Mouse (Mus musculus) midbrain, embryonic 15.5 days (tissue): ENCODE measurements around the gene Acot1. TPM values are rescaled to one million over a fixed set of nuclear protein-coding genes. Genes with fewer than 3 reads are reported as not detected.
"Not testable (repeated sequence)": the region's sequence is repeated elsewhere in the genome, so short reads cannot be mapped to it uniquely, and the experiment has no call there.

ENCODE experiments used
- ATAC-seq: fragments of 200-750 bp; cut with Nextera tagmentation; replicated peaks from 2 replicates; pipeline ENCODE4 v1.8.0; 2017; ENCODE audit warnings: moderate TSS enrichment
- H3K27ac ChIP-seq: fragments of 300-500 bp; sonication (generic); 2 replicates; pipeline ENCODE4 v1.5.1; 2015; ENCODE audit warnings: mild to moderate bottlenecking, inconsistent platforms
- H3K27me3 ChIP-seq: fragments of 300-500 bp; sonication (generic); replicated peaks from 2 replicates; pipeline ENCODE4 v1.6.1; 2015; ENCODE audit warnings: inconsistent platforms
- H3K36me3 ChIP-seq: fragments of 300-500 bp; sonication (generic); replicated peaks from 2 replicates; pipeline ENCODE4 v1.6.1; 2015; ENCODE audit warnings: inconsistent platforms
- H3K4me1 ChIP-seq: fragments of 300-500 bp; sonication (generic); 2 replicates; pipeline ENCODE4 v1.6.1; 2015; ENCODE audit warnings: inconsistent platforms
- H3K4me2 ChIP-seq: fragments of 300-500 bp; sonication (generic); 2 replicates; pipeline ENCODE4 v1.6.1; 2015; ENCODE audit warnings: inconsistent platforms, mild to moderate bottlenecking, moderate library complexity
- H3K4me3 ChIP-seq: fragments of 300-500 bp; sonication (generic); 2 replicates; pipeline ENCODE4 v1.5.1; 2015; ENCODE audit warnings: mild to moderate bottlenecking, inconsistent platforms
- H3K9ac ChIP-seq: fragments of 300-500 bp; sonication (generic); 2 replicates; pipeline ENCODE4 v1.6.1; 2015; ENCODE audit warnings: mild to moderate bottlenecking, inconsistent platforms
- H3K9me3 ChIP-seq: fragments of 300-500 bp; sonication (generic); 2 replicates; pipeline ENCODE4 v1.6.1; 2016; ENCODE audit warnings: inconsistent platforms
- WGBS: fragments of 180-500 bp; shearing (Covaris S2); methylation state at CpG from one replicate; pipeline ENCODE4 v1.1.7; 2015; ENCODE audit warnings: mixed read lengths; 5-methylcytosine and 5-hydroxymethylcytosine counted together
- polyA plus RNA-seq: library from polyadenylated mRNA; unstranded; fragments of >200 nt; fragmentation: Nextera tagmentation; extraction: Ambion mirVana; gene quantifications from 2 replicates; pipeline ENCODE4 v1.2.1, GENCODE M21; 2015

Gene Acot1
- polyA plus RNA-seq, 1 experiment from 2014 or later = 69.7 TPM

DNA sequence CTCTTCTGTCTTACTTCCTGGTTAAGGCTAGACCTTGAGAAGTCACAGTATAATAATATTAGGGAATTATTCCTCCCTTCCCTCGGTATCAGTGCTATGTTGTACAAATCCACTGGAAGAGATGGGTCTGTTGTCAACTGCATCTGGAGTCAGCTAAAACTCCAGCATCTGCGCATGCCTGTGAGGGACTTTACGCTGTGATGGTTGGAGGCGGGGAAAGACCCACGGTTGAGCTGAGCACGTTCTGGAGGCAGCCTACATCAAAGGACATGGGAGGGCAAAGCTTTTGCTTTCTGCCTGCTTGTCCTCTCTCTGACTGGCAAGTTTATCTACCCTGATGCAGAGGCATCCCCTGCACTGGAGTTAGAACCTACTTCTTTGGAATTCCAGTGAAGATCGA is 16.6 kb downstream of the Acot1 start:
- WGBS = 85% methylated on average over 7 of the region's 7 CpGs
- no peak overlapping the region for H3K9ac ChIP-seq
- no peak overlapping the region for H3K4me3 ChIP-seq
- H3K36me3 ChIP-seq = no peaks in the 10 kb centered on the region
- no peak overlapping the region for H3K27ac ChIP-seq
- no peaks in the 10 kb centered on the region for H3K4me1 ChIP-seq
- H3K9me3 ChIP-seq = no peaks in the 10 kb centered on the region
- no peak overlapping the region for H3K4me2 ChIP-seq
- ATAC-seq = no peak
- no peaks in the 10 kb centered on the region for H3K27me3 ChIP-seq

DNA sequence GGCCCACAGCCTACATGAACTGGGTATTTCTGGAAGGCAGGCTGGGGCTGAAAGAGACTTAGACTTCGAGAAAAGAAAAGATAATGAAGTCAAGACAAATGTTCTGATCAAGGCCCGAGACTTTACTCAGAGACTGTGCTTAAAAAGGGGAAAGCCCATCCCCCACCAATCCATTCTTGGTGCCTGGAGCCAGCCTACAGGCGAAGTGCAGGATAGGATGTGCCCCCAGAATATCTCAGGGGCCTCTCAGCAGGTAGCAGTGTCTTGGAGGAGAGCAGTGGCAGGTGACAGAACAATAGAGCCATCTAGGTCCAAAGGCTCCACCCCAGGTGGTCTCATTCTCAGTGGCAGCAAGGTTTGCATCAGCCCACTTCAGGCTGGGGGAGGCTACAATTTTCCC is 19.0 kb downstream of the Acot1 start:
- not testable (repeated sequence) for H3K4me3 ChIP-seq, H3K4me1 ChIP-seq
- 37% methylated on average over 3 of the region's 3 CpGs for WGBS

DNA sequence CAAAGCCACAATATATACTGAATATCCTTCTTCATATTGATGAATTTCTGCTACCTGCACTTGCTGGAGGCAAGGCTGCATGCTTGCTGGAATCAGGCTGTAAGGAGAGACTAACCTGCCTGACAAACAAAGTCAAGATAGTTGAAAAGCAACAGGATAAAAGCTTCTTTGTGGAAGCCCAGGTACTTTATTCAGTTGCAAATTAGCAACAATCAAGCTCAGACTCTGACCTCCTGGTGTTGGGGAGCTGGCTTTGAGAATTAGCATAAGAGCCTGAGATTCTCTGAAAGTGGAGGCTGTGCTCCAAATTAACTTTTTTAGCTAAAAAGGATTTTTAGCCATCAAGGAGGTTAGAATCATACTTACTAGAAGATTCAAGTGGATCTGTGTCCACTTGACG is 19.8 kb downstream of the Acot1 start:
- H3K27me3 ChIP-seq, H3K9me3 ChIP-seq, H3K4me3 ChIP-seq, H3K4me2 ChIP-seq, H3K36me3 ChIP-seq, H3K27ac ChIP-seq, ATAC-seq, H3K4me1 ChIP-seq, H3K9ac ChIP-seq: not testable (repeated sequence)
- WGBS = 95% methylated on average over 1 of the region's 1 CpGs

More for the DNA sequence above, 19.0 kb downstream of the Acot1 start:
- H3K9ac ChIP-seq, ATAC-seq, H3K27me3 ChIP-seq, H3K4me2 ChIP-seq, H3K36me3 ChIP-seq, H3K27ac ChIP-seq, H3K9me3 ChIP-seq: not testable (repeated sequence)

DNA sequence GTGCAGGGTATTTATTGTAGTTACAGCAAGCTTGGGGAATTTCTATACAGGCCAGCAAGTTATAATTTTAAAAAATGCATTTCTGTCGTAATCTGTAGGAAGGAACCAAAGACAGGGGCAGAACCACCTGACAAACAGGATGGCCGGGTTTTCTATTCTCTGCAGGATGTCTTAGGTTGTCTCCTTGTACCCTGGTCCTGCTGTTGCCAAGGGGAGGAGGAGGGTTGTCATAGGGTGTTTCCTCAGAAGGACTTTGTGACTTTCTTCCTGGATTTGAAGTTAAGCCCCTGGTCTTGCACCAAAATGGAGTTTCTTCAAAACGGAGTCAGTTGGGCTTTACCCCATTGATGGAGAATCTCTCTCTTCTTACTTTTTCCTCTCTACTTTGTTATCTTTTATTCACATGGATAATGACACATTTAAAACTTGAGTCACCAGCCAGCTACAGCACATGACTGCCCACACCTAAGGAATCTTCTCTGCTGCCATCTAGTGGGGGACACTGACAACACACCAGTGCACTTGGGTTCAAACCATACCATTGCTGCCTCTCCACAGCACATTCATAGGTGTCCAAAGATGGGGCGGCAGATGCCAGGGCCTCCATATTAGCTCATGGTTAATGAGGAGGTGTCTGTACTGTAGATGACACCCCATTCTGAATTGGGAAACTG is 21.5 kb downstream of the Acot1 start:
- WGBS = 76% methylated on average over 4 of the region's 4 CpGs
- peak; percentile 69 for ATAC-seq

DNA sequence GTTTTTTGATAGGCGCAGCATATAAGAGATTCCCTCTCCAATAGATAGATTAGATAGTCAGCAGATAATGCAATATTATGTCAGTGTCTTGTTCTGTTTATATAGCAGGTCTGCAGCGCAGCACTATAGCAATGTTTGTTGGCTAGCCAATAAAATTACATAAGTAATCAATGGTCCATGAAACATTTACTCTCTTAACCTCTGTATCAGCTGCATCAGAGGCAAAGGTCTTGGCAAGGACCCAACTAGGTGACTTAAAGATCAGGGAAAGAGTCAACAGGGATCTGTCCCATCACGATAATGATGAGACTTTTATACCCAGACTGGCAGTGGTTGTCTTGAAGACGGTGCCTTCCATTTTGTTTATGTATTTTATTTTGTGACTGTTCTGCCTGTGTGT is 23.6 kb downstream of the Acot1 start:
- WGBS = 89% methylated on average over 4 of the region's 4 CpGs
- ATAC-seq = no peak

More for the DNA sequence above, 21.5 kb downstream of the Acot1 start:
- Histone ChIP-seq H3K4me1 (no peaks in the 10 kb centered on the region), H3K4me2 (no peak overlapping the region), H3K4me3 (no peak overlapping the region), H3K36me3 (no peaks in the 10 kb centered on the region), H3K9me3 (no peaks in the 10 kb centered on the region), H3K27me3 (no peaks in the 10 kb centered on the region), H3K27ac (no peak overlapping the region), H3K9ac (no peak overlapping the region)

DNA sequence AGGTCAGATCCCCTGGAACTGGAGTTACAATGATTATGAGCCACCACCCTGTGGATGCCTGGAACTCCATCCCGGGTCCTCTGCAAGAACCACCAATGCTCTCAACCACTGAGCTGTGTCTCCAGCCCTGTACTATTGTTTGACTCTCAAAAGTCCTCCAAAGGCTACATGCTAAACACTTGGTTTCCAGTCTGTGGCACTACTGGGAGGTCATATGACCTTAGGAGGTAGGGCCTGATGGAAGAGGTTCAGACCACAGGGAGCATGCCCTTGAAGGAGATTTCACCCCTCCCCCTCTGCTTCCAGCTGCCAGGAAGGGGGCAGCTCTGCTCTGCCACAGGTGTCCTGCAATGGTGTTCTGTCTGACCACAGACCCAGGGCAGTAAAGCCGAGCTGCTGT is 24.0 kb downstream of the Acot1 start:
- not testable (repeated sequence) for H3K27ac ChIP-seq, H3K9me3 ChIP-seq, H3K36me3 ChIP-seq, H3K4me2 ChIP-seq, H3K9ac ChIP-seq, H3K4me1 ChIP-seq, H3K27me3 ChIP-seq, ATAC-seq, H3K4me3 ChIP-seq
- 79% methylated on average over 2 of the region's 2 CpGs for WGBS

More for the DNA sequence above, 23.6 kb downstream of the Acot1 start:
- Histone ChIP-seq H3K4me2 (no peak overlapping the region), H3K4me3 (no peak overlapping the region), H3K27me3 (0 out of 2 replicates have a peak, but pooled peaks cover 4% of the 10 kb centered on the region), H3K4me1 (no peaks in the 10 kb centered on the region), H3K27ac (no peak overlapping the region), H3K9me3 (no peaks in the 10 kb centered on the region), H3K36me3 (no peaks in the 10 kb centered on the region), H3K9ac (no peak overlapping the region)

DNA sequence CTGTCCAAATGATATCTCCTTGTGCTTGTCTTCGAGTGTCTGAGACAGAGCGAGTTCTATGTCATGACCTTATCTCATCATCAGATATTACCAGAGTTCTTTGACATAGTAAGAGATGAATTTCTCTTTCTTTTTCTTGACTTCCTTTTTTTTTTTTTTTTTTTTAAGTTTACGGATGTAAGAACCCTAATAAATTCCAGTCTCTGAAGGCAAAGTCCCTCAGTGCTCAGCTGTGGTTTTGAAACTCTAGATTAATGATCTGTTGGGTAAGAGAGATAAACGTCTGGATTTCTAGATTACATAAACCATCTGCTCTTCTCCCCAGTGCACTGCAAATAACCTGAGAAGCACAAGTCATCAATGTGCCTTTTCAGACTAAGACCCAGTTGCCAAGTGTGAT is 24.8 kb downstream of the Acot1 start:
- Histone ChIP-seq H3K9ac (no peak overlapping the region), H3K4me1 (no peaks in the 10 kb centered on the region), H3K9me3 (no peaks in the 10 kb centered on the region), H3K27ac (no peak overlapping the region), H3K36me3 (no peaks in the 10 kb centered on the region), H3K27me3 (0 out of 2 replicates have a peak, but pooled peaks cover 4% of the 10 kb centered on the region), H3K4me2 (no peak overlapping the region), H3K4me3 (no peak overlapping the region)
- ATAC-seq = no peak
- WGBS = 80% methylated on average over 4 of the region's 4 CpGs

DNA sequence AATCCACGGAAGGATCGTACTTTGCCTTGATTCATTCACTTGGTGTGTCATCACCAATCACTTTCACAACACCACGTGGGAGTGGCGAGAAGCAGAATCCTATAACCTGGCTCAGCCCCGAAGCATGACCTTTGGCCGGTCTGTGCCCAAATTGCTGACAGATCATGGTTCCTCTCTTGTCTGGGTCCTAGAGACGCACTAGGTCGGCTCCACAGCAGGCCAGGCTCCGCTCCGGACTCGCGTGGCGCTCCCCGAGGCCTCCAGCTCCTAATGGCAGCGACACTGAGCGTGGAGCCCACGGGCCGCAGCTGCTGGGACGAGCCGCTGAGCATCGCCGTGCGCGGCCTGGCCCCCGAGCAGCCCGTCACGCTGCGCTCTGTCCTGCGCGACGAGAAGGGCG is 29.0 kb downstream of the Acot1 start, which contains the start of gene Acot4:
TSS of gene Acot4 (plus strand) at position 139 of the 400 bp plus-strand sequence.
- Histone ChIP-seq H3K4me2 (peak within 1 kb of the TSS; percentile 66), H3K4me3 (peak within 1 kb of the TSS; percentile 45), H3K9ac (peak within 1 kb of the TSS; percentile 48)
- H3K36me3 ChIP-seq, H3K27me3 ChIP-seq, H3K27ac ChIP-seq, H3K9me3 ChIP-seq, H3K4me1 ChIP-seq, ATAC-seq: not testable (repeated sequence)
- WGBS = 7% methylated on average over 32 of the region's 32 CpGs

DNA sequence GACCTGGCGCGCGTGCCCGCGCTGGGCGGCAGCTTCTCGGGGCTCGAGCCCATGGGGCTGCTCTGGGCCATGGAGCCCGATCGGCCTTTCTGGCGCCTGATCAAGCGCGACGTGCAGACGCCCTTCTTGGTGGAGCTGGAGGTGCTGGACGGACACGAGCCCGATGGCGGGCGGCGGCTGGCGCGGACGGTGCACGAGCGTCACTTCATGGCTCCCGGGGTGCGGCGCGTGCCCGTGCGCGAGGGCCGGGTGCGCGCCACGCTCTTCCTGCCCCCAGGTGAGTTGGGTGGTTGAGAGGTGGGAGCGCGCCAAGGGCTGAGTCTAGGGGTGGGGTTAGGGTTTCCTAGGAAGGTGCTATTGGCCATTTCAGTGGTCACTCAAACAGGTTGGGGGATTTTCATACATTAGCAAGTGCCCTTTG is 29.4 kb downstream of the Acot1 start, which contains the start of gene Gm49366:
TSS of gene Gm49366 (plus strand) at position 245 of the 421 bp plus-strand sequence.
- H3K4me1 ChIP-seq, H3K27me3 ChIP-seq, H3K27ac ChIP-seq, H3K36me3 ChIP-seq, H3K9me3 ChIP-seq: not testable (repeated sequence)
- Histone ChIP-seq H3K4me3 (peak within 1 kb of the TSS; percentile 45), H3K4me2 (peak within 1 kb of the TSS; percentile 66), H3K9ac (peak within 1 kb of the TSS; percentile 48)
- WGBS = 2% methylated on average over 39 of the region's 39 CpGs
- peak; percentile 45; the same call in 1 of the 2 replicates for ATAC-seq

DNA sequence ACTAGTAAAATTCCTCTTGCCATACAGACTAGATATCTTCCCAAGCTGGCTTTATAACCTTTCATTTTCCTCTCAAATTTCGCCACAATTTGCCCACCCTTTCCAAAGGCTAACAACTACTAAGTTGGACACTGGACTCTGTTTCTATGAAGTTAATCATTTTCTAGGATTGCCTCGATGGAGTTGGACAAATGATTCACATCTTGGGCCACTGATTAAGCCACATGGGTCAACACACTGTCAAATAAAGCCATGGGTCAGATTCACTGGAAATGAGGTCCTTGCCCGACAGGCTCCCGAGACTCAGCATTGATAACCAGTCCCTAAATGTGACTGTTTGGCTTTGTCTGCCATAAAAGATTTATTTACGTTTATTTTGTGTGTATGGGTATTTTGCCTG is 33.0 kb downstream of the Acot1 start:
- H3K4me3 ChIP-seq = no peak overlapping the region
- H3K27me3 ChIP-seq = 0 out of 2 replicates have a peak, but pooled peaks cover 4% of the 10 kb centered on the region
- H3K4me1 ChIP-seq = no peaks in the 10 kb centered on the region
- H3K9ac ChIP-seq = no peak overlapping the region
- no peaks in the 10 kb centered on the region for H3K36me3 ChIP-seq
- WGBS = 94% methylated on average over 5 of the region's 5 CpGs
- no peaks in the 10 kb centered on the region for H3K9me3 ChIP-seq
- no peak overlapping the region for H3K27ac ChIP-seq
- ATAC-seq = no peak
- H3K4me2 ChIP-seq = no peak overlapping the region

DNA sequence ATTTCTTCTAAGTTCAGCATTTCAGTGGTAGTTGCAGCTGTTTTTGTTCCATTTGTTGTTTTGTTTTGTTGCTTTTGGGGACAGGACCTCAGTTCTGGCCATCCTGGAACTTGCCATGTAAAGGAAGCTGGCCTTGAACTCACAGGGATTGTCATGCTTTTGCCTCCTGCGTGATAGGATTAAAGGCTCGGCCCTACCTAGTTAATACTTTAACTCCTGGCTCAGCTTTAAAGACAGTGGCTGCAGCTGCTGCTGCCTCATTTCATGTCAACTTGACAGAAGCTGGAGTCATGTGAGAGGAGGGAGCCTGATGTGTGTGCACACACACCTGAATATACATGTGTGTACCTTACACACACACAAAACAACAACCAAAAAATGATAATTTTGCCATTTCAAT is 34.8 kb downstream of the Acot1 start:
- H3K4me1 ChIP-seq = no peaks in the 10 kb centered on the region
- no peak overlapping the region for H3K4me2 ChIP-seq
- no peaks in the 10 kb centered on the region for H3K36me3 ChIP-seq
- no peaks in the 10 kb centered on the region for H3K9me3 ChIP-seq
- ATAC-seq = no peak
- no peak overlapping the region for H3K4me3 ChIP-seq
- 67% methylated on average over 2 of the region's 2 CpGs for WGBS
- no peak overlapping the region for H3K9ac ChIP-seq
- H3K27me3 ChIP-seq = no peaks in the 10 kb centered on the region
- no peak overlapping the region for H3K27ac ChIP-seq

DNA sequence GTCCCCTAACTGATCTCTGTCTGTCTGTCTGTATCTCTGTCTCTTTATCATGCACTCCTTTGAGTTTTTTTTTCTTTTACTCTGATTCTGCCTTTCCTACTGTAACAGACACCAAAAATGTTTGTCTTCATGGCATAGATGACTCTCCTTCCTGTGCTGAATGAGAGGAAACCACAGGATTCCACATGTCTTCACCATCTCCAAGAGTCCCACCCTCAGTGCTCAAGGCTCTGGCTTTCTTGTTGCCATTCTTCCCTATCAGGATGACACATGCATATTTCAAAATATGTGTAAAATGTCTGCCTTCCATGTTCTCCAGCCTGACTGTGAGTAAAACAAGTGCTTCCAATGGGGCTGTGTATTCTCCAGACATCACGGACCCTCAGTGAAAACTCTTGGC is 37.6 kb downstream of the Acot1 start:
- WGBS = 98% methylated on average over 1 of the region's 1 CpGs
- Histone ChIP-seq H3K4me2 (no peak overlapping the region), H3K4me3 (no peak overlapping the region), H3K4me1 (no peaks in the 10 kb centered on the region), H3K9ac (no peak overlapping the region), H3K27ac (no peak overlapping the region), H3K36me3 (no peaks in the 10 kb centered on the region), H3K27me3 (no peaks in the 10 kb centered on the region), H3K9me3 (no peaks in the 10 kb centered on the region)
- no peak for ATAC-seq

DNA sequence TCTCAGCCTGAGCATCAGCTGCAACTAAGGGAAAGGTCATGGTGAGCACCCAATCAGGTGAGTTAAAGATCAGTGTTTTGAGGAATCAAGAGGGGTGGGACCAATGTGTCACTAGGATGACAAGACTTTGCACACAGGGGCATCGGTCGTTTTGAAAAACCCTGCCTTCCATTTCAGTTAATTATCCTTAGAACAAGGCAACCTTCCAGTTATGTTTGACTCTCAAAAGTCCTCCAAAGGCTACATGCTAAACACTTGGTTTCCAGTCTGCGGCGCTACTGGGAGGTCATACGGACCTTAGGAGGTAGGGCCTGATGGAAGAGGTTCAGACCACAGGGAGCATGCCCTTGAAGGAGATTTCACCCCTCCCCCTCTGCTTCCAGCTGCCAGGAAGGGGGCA is 41.5 kb downstream of the Acot1 start:
- 87% methylated on average over 5 of the region's 5 CpGs for WGBS
- not testable (repeated sequence) for ATAC-seq, H3K4me1 ChIP-seq, H3K27ac ChIP-seq, H3K27me3 ChIP-seq, H3K4me3 ChIP-seq, H3K9me3 ChIP-seq, H3K36me3 ChIP-seq, H3K4me2 ChIP-seq, H3K9ac ChIP-seq
